In the genomic region with DNA sequence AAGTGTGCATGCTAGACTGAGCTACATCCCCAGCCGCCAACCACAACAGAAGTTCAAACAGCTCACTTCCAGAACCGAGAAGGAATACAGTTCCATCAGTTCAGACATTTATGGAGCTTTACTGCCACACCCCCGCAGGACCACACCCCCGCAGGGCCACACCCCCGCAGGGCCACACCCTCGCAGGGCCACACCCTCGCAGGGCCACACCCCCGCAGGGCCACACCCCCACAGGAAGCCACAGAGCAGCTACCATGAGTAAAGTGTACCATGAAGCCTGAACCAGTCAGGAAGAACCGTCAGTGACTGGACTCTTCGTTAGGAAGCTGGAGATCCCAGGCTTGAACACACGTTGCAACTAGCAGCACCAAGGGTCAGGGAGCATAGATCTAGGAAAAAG, we compare ENCODE assay signal across 10 mouse cellular contexts. TPM values are rescaled to one million over a fixed set of nuclear protein-coding genes. Genes with fewer than 3 reads are reported as not detected.
DNase-seq lines count a peak whose midpoint lies in the region; ATAC-seq and TF ChIP-seq lines count a peak whose summit lies in the region.
"Had no signal": no experiment of that assay in that cellular context is flagged by ENCODE, and none has a peak within 500 bp of the region (broad histone marks: within the 10 kb centered on the region; RNA-seq: fewer than 3 reads in every experiment).

No protein-coding gene starts in this region.

- WGBS in midbrain, postnatal 0 days, result 26% methylated on average over 11 of the region's 11 CpGs

- no peak overlapping the region for H3K9ac ChIP-seq in midbrain, postnatal 0 days (replicated peaks; ENCODE audit: low read length, poor library complexity, severe bottlenecking)

- peak overlapping the region; percentile 76 for H3K4me3 ChIP-seq in megakaryocyte, embryonic 14.5 days (replicated peaks)
- no peak overlapping the region for H3K4me3 ChIP-seq in midbrain, postnatal 0 days (ENCODE audit: low read depth, low read length)
- H3K4me3 ChIP-seq: midbrain, embryonic 10.5 days had no signal

- H3K36me3 ChIP-seq in megakaryocyte, embryonic 14.5 days (replicated peaks; ENCODE audit: low read length), result no peaks in the 10 kb centered on the region
- H3K36me3 ChIP-seq in midbrain, postnatal 0 days (ENCODE audit: insufficient read depth, low read length), result no peaks in the 10 kb centered on the region
- H3K36me3 ChIP-seq: midbrain, embryonic 10.5 days had no signal

- H3K9me3 ChIP-seq in megakaryocyte, embryonic 14.5 days, result no peaks in the 10 kb centered on the region
- H3K9me3 ChIP-seq in midbrain, postnatal 0 days (ENCODE audit: low read length), result no peaks in the 10 kb centered on the region
- H3K9me3 ChIP-seq: midbrain, embryonic 10.5 days had no signal

- H3K27me3 ChIP-seq in megakaryocyte, embryonic 14.5 days (replicated peaks), result peaks cover 14% of the 10 kb centered on the region
- H3K27me3 ChIP-seq in midbrain, postnatal 0 days (ENCODE audit: insufficient read depth, low read length), result no peaks in the 10 kb centered on the region

- DNase-seq in 3134 (ENCODE audit: extremely low read depth, insufficient read length, low spot score), result peak; percentile 72
- peak; percentile 84 for DNase-seq in A20 (ENCODE audit: low read depth, low spot score)
- peak; percentile 51 for DNase-seq in c-Kit-positive CD71-positive TER-119-negative erythroid progenitor cells, embryonic 14.5 days (ENCODE audit: low read depth)
- no peak for DNase-seq in cerebellum, adult 18-20 months
- no peak for DNase-seq in frontal cortex, postnatal 36 days (ENCODE audit: low spot score in 2 of 2)
- DNase-seq in heart, adult 9 months (ENCODE audit: low spot score in 2 of 2), result no peak
- DNase-seq in midbrain, postnatal 0 days (ENCODE audit: low spot score), result no peak
- DNase-seq: heart, postnatal 14 days had no signal

- peaks cover 59% of the 10 kb centered on the region for H3K4me1 ChIP-seq in megakaryocyte, embryonic 14.5 days
- H3K4me1 ChIP-seq in midbrain, postnatal 0 days (ENCODE audit: insufficient read depth, low read length), result peaks cover 5% of the 10 kb centered on the region; the same call in 1 of the 2 replicates

- ATAC-seq in midbrain, postnatal 0 days (ENCODE audit: low FRiP score), result no peak

- no peak overlapping the region for H3K4me2 ChIP-seq in midbrain, postnatal 0 days (ENCODE audit: low read depth, low read length, poor library complexity, severe bottlenecking)

- H3K27ac ChIP-seq in midbrain, postnatal 0 days (ENCODE audit: low read depth, low read length), result no peak overlapping the region
- H3K27ac ChIP-seq: midbrain, embryonic 10.5 days had no signal

- no peak for TF ChIP-seq CTCF in midbrain, postnatal 0 days (IDR thresholded peaks at IDR 0.05)

RNA-seq across cellular contexts. Expression of gene Brd3os, which starts 3.8 kb away (rescaled TPM):
- polyA plus RNA-seq in megakaryocyte, embryonic 14.5 days (2012; ENCODE audit: insufficient read depth, low replicate concordance), result 0.51 TPM in 1 of 2 replicates, not detected in the other
- total RNA-seq in midbrain, postnatal 0 days (2014; rRNA removed), result 32.9 and 44.2 TPM in 2 replicates
- polyA plus RNA-seq in midbrain, postnatal 0 days (2015; fragmentation: Nextera tagmentation; extraction: Ambion mirVana), result 42.5 and 47.4 TPM in 2 replicates

RNA-seq across cellular contexts. Expression of gene Vav2, which starts 11.4 kb away (rescaled TPM):
- polyA plus RNA-seq in megakaryocyte, embryonic 14.5 days (2012; ENCODE audit: insufficient read depth, low replicate concordance), result 2.8 and 5.5 TPM in 2 replicates
- total RNA-seq in midbrain, postnatal 0 days (2014; rRNA removed), result 33.6 and 34.8 TPM in 2 replicates
- 6.4 TPM in 2 replicates for polyA plus RNA-seq in midbrain, postnatal 0 days (2015; fragmentation: Nextera tagmentation; extraction: Ambion mirVana)

Comparison
In these comparisons a context has a peak if more than half of its experiments do, and no peak if none do; other contexts are left out.
1. DNase-seq: peak in 3134 (single experiment), A20 (single experiment) and c-Kit-positive CD71-positive TER-119-negative erythroid progenitor cells, embryonic 14.5 days (single experiment); none in cerebellum, adult 18-20 months (0 of 2), frontal cortex, postnatal 36 days (0 of 2), heart, adult 9 months (0 of 2) and midbrain, postnatal 0 days (single experiment).
2. RNA of gene Brd3os, which starts 3.8 kb away (polyA plus RNA-seq): 42.5 to 47.4 TPM in midbrain, postnatal 0 days; 0.51 TPM in megakaryocyte, embryonic 14.5 days; every median in the first group is over 10 times any median in the second.